27 mouse cellular contexts compared by ENCODE assay signal in genomic region chr17:12677139-12677538, GRCm38 (mm10). TPM values are rescaled to one million over a fixed set of nuclear protein-coding genes. Genes with fewer than 3 reads are reported as not detected.
DNase-seq lines count a peak whose midpoint lies in the region; ATAC-seq and TF ChIP-seq lines count a peak whose summit lies in the region.
"Had no signal": no experiment of that assay in that cellular context is flagged by ENCODE, and none has a peak within 500 bp of the region (broad histone marks: within the 10 kb centered on the region; RNA-seq: fewer than 3 reads in every experiment).

No protein-coding gene starts in this region.

- ATAC-seq in CD4-positive, CD25-positive, alpha-beta regulatory T cell, adult 4 months: peak; percentile 69
- ATAC-seq in granulocyte monocyte progenitor cell, adult 5-6 weeks (replicated peaks; ENCODE audit: poor library complexity, severe bottlenecking): peak; percentile 78
- peak; percentile 81 for ATAC-seq in megakaryocyte progenitor cell, adult 5-6 weeks (replicated peaks; ENCODE audit: poor library complexity)
- ATAC-seq in frontal cortex, adult (ENCODE audit: low TSS enrichment): no peak
- ATAC-seq: forebrain, embryonic 15.5 days; hindbrain, postnatal 0 days; intestine, embryonic 16.5 days; Patski had no signal

- TF ChIP-seq CTCF in gastrocnemius, adult 2 months (IDR thresholded peaks at IDR 0.05): no peak

- H3K4me3 ChIP-seq in gastrocnemius, adult 2 months: no peak overlapping the region
- H3K4me3 ChIP-seq: embryonic facial prominence, embryonic 15.5 days; erythroblast, embryonic 14.5 days; forebrain, embryonic 10.5 days; forebrain, embryonic 15.5 days; heart, embryonic 10.5 days; hindbrain, embryonic 13.5 days had no signal

- DNase-seq in CD4-positive helper T cell, adult 2 months (ENCODE audit: low read depth, low spot score): peak; percentile 52
- DNase-seq in gastrocnemius, adult 2 months: no peak
- DNase-seq in spleen, postnatal 4 days (ENCODE audit: low spot score in 2 of 2): no peak
- DNase-seq: adrenal gland, adult 2 months; adrenal gland, postnatal 25 days; cerebellum, adult 18-20 months; cerebellum, adult 9-11 months; cerebellum, postnatal 36 days; embryo, embryonic 11 days; gastrocnemius, postnatal 25 days; heart, adult 11 months; heart, postnatal 10 days; heart, postnatal 4 days had no signal

- no peak overlapping the region for H3K27ac ChIP-seq in gastrocnemius, adult 2 months
- H3K27ac ChIP-seq: embryonic facial prominence, embryonic 15.5 days; forebrain, embryonic 10.5 days; forebrain, embryonic 15.5 days; heart, embryonic 10.5 days; hindbrain, embryonic 13.5 days; hindbrain, postnatal 0 days had no signal

- intact Hi-C loops in gastrocnemius, adult 2 months (cut with DNase I): no loop called here

RNA-seq across cellular contexts. Expression of gene Slc22a1, which starts 1.5 kb away (rescaled TPM):
- polyA plus RNA-seq in CD4-positive, CD25-positive, alpha-beta regulatory T cell, adult 4 months (2017; shearing (Covaris generic)): not detected
- not detected in 2 replicates for total RNA-seq in granulocyte monocyte progenitor cell, adult 5-6 weeks (2014; fragmentation: Nextera tagmentation)
- not detected in 2 replicates for total RNA-seq in granulocyte monocyte progenitor cell, adult 5-6 weeks (2017)
- total RNA-seq in megakaryocyte progenitor cell, adult 5-6 weeks (2015): not detected in 2 replicates
- not detected in 2 replicates for total RNA-seq in megakaryocyte progenitor cell, adult 5-6 weeks (2017)
- under 1 TPM in 1 of 2 experiments, not detected in 1; 0.42 TPM for total RNA-seq in gastrocnemius, adult 2 months (2021)
- total RNA-seq: adrenal gland, postnatal 25 days; gastrocnemius, postnatal 25 days had no signal
- polyA plus RNA-seq: embryonic facial prominence, embryonic 11.5 days; erythroblast, embryonic 14.5 days; forebrain, embryonic 10.5 days; forebrain, embryonic 15.5 days; hindbrain, embryonic 13.5 days; Patski had no signal
